Mouse (Mus musculus) embryonic facial prominence, embryonic 12.5 days (tissue): ENCODE results near the gene Zfp12. TPM values are rescaled to one million over a fixed set of nuclear protein-coding genes. Genes with fewer than 3 reads are reported as not detected.

Experiments used
- ATAC-seq: fragments of 200-750 bp; cut with Nextera tagmentation; 2 replicates; pipeline ENCODE4 v1.8.0; 2017; ENCODE audit not compliant: insufficient number of reproducible peaks, insufficient read depth, low FRiP score, low TSS enrichment
- H3K27ac ChIP-seq: fragments of 300-500 bp; sonication (generic); 2 replicates; pipeline ENCODE4 v1.5.1; 2016; ENCODE audit warnings: mild to moderate bottlenecking
- H3K27me3 ChIP-seq: fragments of 300-500 bp; sonication (generic); 2 replicates; pipeline ENCODE4 v1.6.1; 2016; ENCODE audit warnings: mild to moderate bottlenecking, moderate library complexity
- H3K36me3 ChIP-seq: fragments of 300-500 bp; sonication (generic); 2 replicates; pipeline ENCODE4 v1.6.1; 2016; ENCODE audit warnings: mild to moderate bottlenecking
- H3K4me1 ChIP-seq: fragments of 300-500 bp; sonication (generic); 2 replicates; pipeline ENCODE4 v1.6.1; 2016
- H3K4me2 ChIP-seq: fragments of 300-500 bp; sonication (generic); replicated peaks from 2 replicates; pipeline ENCODE4 v1.6.1; 2016; ENCODE audit warnings: mild to moderate bottlenecking, moderate library complexity
- H3K4me3 ChIP-seq: fragments of 300-500 bp; sonication (generic); 2 replicates; pipeline ENCODE4 v1.5.1; 2016; ENCODE audit warnings: mild to moderate bottlenecking
- H3K9ac ChIP-seq: fragments of 300-500 bp; sonication (generic); 2 replicates; pipeline ENCODE4 v1.6.1; 2016; ENCODE audit warnings: mild to moderate bottlenecking, moderate library complexity
- H3K9me3 ChIP-seq: fragments of 300-500 bp; sonication (generic); 2 replicates; pipeline ENCODE4 v1.6.1; 2016; ENCODE audit warnings: mild to moderate bottlenecking, moderate library complexity
- WGBS: fragments of 180-500 bp; shearing (Covaris S2); methylation state at CpG from one replicate; pipeline ENCODE4 v1.1.7; 2016; 5-methylcytosine and 5-hydroxymethylcytosine counted together
- polyA plus RNA-seq: library from polyadenylated mRNA; unstranded; fragments of >200 nt; fragmentation: Nextera tagmentation; extraction: Ambion mirVana; gene quantifications from 2 replicates; pipeline ENCODE4 v1.2.1, GENCODE M21; 2016

The Zfp12 gene
- polyA plus RNA-seq, 1 experiment from 2014 or later, result 26.6 TPM

DNA sequence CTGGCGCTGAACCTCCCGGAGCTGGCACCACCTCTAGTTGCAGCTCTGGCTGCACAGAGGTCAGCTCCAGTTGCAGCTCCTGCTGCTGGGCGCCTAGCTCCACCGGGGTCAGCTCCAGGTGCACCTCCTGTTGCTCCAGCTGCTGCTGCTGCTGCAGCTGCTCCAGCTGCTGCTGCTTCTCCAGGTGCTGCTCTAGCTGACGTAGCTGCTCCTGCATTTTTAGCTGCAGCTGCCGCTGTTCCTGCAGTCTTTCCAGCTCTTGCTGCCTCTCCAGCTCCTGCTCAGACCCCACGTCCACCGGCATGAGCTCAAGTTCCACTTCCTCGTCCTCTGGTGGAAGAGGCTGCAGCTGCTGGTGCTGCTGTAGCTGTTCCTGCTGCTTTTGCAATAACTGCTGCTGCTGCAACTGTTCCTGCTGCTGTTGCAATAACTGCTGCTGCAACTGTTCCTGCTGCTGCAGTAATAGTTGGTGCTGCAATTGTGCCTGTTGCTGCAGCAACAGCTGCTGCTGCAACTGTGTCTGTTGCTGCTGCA lies 53.5 kb downstream of the Zfp12 start:
- 0 out of 2 replicates have a peak, but pooled peaks cover 3% of the 10 kb centered on the region for H3K36me3 ChIP-seq
- peak overlapping the region; percentile 25; the same call in 1 of the 2 replicates for H3K9ac ChIP-seq
- H3K4me1 ChIP-seq, result peaks cover 25% of the 10 kb centered on the region
- H3K9me3 ChIP-seq, result no peaks in the 10 kb centered on the region
- 8% methylated on average over 9 of the region's 9 CpGs for WGBS
- peaks cover 86% of the 10 kb centered on the region for H3K27me3 ChIP-seq
- H3K4me3 ChIP-seq, result peak overlapping the region; percentile 24
- no peak for ATAC-seq
- H3K4me2 ChIP-seq, result peak overlapping the region; percentile 45
- H3K27ac ChIP-seq, result no peak overlapping the region

GRCm38 (mm10) chr5:143289299-143289698 lies 54.3 kb downstream of the Zfp12 start:
- Histone ChIP-seq H3K4me3 (no peak overlapping the region), H3K4me2 (no peak overlapping the region), H3K9me3 (no peaks in the 10 kb centered on the region), H3K4me1 (peaks cover 30% of the 10 kb centered on the region), H3K27me3 (peaks cover 95% of the 10 kb centered on the region), H3K9ac (no peak overlapping the region), H3K27ac (no peak overlapping the region), H3K36me3 (0 out of 2 replicates have a peak, but pooled peaks cover 3% of the 10 kb centered on the region)
- ATAC-seq, result no peak
- 75% methylated on average over 9 of the region's 9 CpGs for WGBS

DNA sequence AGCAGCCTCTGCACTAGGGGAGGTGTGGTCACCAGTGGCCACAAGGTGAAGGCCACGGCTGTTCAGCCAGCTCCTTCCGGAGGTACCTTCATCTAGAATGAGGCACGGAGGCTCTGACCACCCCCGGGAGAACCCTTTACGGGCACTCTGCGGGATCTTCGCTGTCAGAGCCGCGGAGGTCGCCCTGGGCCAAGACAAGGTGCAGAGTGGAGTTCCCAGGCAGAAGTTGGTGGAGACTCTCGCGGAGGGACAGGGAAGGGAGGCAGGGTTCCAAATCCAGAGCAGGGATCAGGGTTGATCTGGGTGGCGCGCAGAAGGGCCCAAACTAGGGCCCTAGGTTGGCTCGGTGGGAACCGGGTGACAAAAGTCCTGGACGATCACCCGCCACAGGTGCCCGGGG lies 57.9 kb downstream of the Zfp12 start:
- ATAC-seq, result no peak
- Histone ChIP-seq H3K9me3 (no peaks in the 10 kb centered on the region), H3K36me3 (0 out of 2 replicates have a peak, but pooled peaks cover 3% of the 10 kb centered on the region), H3K4me2 (peak overlapping the region; percentile 97), H3K27me3 (peaks cover 70% of the 10 kb centered on the region), H3K9ac (peak overlapping the region; percentile 68), H3K4me3 (peak overlapping the region; percentile 59), H3K27ac (no peak overlapping the region), H3K4me1 (peaks cover 26% of the 10 kb centered on the region)
- WGBS, result 3% methylated on average over 18 of the region's 19 CpGs

DNA sequence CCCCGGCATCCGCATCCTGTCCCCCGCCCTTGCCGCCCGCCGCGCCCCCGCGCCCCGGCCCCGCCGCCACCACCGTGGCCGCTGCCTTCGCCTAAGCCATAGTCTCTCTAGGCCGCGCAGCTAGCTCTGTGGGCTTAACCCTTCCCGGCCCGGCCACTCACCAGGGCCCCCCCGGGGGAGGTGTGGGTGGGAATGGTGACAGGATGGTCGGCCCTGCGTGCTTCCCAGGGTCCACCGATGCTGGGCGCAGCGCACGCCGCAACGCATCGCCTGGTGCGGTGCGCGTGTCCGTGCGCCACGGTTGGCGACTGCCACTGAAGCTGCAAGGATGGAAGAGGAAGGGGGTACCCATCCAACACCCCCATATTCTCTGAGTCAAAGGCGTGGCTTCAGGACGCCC lies 58.4 kb downstream of the Zfp12 start, which contains the start of gene Zfp853:
Gene Zfp853 (minus strand): TSS at position 220 of the 400 bp plus-strand sequence.
- 3% methylated on average over 33 of the region's 38 CpGs for WGBS

GRCm38 (mm10) chr5:143294862-143295261 lies 59.9 kb downstream of the Zfp12 start:
- ATAC-seq, result no peak
- Histone ChIP-seq H3K9ac (no peak overlapping the region), H3K4me1 (peaks cover 15% of the 10 kb centered on the region), H3K27ac (no peak overlapping the region), H3K4me3 (no peak overlapping the region), H3K36me3 (peaks cover 12% of the 10 kb centered on the region), H3K9me3 (no peaks in the 10 kb centered on the region), H3K27me3 (peaks cover 51% of the 10 kb centered on the region), H3K4me2 (no peak overlapping the region)
- 89% methylated on average over 3 of the region's 3 CpGs for WGBS

More for the DNA sequence above, 58.4 kb downstream of the Zfp12 start, which contains the start of gene Zfp853:
- Histone ChIP-seq H3K4me2 (peak within 1 kb of the TSS; percentile 97), H3K4me1 (peaks cover 20% of the 10 kb centered on the region), H3K4me3 (peak within 1 kb of the TSS; percentile 59), H3K9ac (peak within 1 kb of the TSS; percentile 68), H3K9me3 (no peaks in the 10 kb centered on the region), H3K27ac (no peak within 1 kb of the TSS), H3K27me3 (peaks cover 65% of the 10 kb centered on the region), H3K36me3 (0 out of 2 replicates have a peak, but pooled peaks cover 3% of the 10 kb centered on the region)
- no peak for ATAC-seq

GRCm38 (mm10) chr5:143295330-143295729 lies 60.4 kb downstream of the Zfp12 start:
- 98% methylated on average over 2 of the region's 2 CpGs for WGBS
- ATAC-seq, result no peak
- Histone ChIP-seq H3K4me1 (peaks cover 15% of the 10 kb centered on the region), H3K27ac (no peak overlapping the region), H3K9ac (no peak overlapping the region), H3K4me3 (no peak overlapping the region), H3K36me3 (peaks cover 16% of the 10 kb centered on the region), H3K9me3 (no peaks in the 10 kb centered on the region), H3K27me3 (peaks cover 46% of the 10 kb centered on the region), H3K4me2 (no peak overlapping the region)

- Histone ChIP-seq H3K27ac (no peak overlapping the region), H3K9me3 (no peaks in the 10 kb centered on the region), H3K4me2 (no peak overlapping the region), H3K4me3 (no peak overlapping the region), H3K36me3 (peaks cover 43% of the 10 kb centered on the region), H3K27me3 (peaks cover 19% of the 10 kb centered on the region), H3K9ac (no peak overlapping the region), H3K4me1 (peaks cover 10% of the 10 kb centered on the region)
- WGBS, result 96% methylated on average over 9 of the region's 9 CpGs
- ATAC-seq, result no peak
Measured at GRCm38 (mm10) chr5:143297986-143298385, 63.0 kb downstream of the Zfp12 start.

DNA sequence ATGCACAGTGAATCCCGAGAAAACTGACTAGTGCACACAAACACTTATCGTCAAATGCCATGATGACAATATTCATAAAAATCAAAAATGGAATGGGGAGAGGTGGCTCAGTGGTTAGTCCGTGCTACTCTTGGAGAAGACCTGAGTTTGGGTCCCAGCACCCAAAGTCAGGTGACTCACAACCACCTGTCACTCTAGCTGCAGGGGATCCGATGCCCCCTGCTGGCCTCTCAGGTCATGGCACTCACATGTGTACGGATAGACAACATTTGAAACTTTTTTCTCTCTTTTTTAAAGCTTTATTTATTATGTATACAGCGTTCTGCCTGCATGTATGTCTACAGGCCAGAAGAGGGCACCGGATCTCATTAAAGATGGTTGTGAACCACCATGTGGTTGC lies 63.4 kb downstream of the Zfp12 start:
- Histone ChIP-seq H3K9me3 (no peaks in the 10 kb centered on the region), H3K4me1 (peaks cover 6% of the 10 kb centered on the region), H3K27me3 (peaks cover 15% of the 10 kb centered on the region), H3K4me3 (no peak overlapping the region), H3K9ac (no peak overlapping the region), H3K4me2 (no peak overlapping the region), H3K36me3 (peaks cover 47% of the 10 kb centered on the region), H3K27ac (no peak overlapping the region)
- ATAC-seq, result no peak
- WGBS, result 93% methylated on average over 7 of the region's 7 CpGs

Other genes starting within 250 kb of the Zfp12 start
- 56.4 and 56.9 TPM in 2 replicates for gene Rnf216, start 122.2 kb upstream of the Zfp12 start, polyA plus RNA-seq
- gene Olfr718-ps1, start 87.6 kb upstream of the Zfp12 start, polyA plus RNA-seq, result 0.05 and 0.09 TPM in 2 replicates
- 19.3 TPM in 2 replicates for gene Rbak, start 54.4 kb upstream of the Zfp12 start, polyA plus RNA-seq
- not detected in 2 replicates for gene Spdye4b, start 54.1 kb upstream of the Zfp12 start, polyA plus RNA-seq
- not detected in 2 replicates for gene Spdye4a, start 8.3 kb upstream of the Zfp12 start, polyA plus RNA-seq
- gene Zfp316, start 34.9 kb downstream of the Zfp12 start, polyA plus RNA-seq, result 9.7 and 10.1 TPM in 2 replicates
- gene Zfp853, start 58.5 kb downstream of the Zfp12 start, polyA plus RNA-seq, result 0.06 and 0.12 TPM in 2 replicates
- gene E130309D02Rik, start 80.2 kb downstream of the Zfp12 start, polyA plus RNA-seq, result 49.5 and 51.2 TPM in 2 replicates
- 85.6 and 85.8 TPM in 2 replicates for gene Zdhhc4, start 94.1 kb downstream of the Zfp12 start, polyA plus RNA-seq
- gene Grid2ip, start 122.2 kb downstream of the Zfp12 start, polyA plus RNA-seq, result 0.27 and 0.28 TPM in 2 replicates
- 288 and 302 TPM in 2 replicates for gene Kdelr2, start 168.7 kb downstream of the Zfp12 start, polyA plus RNA-seq
- 11.3 and 12.0 TPM in 2 replicates for gene Daglb, start 229.4 kb downstream of the Zfp12 start, polyA plus RNA-seq